Mouse (Mus musculus) bone marrow, adult 2 months (tissue): Measurements from ENCODE around the gene Clcnkb. TPM values are rescaled to one million over a fixed set of nuclear protein-coding genes. Genes with fewer than 3 reads are reported as not detected.

ENCODE experiments used
- H3K27ac ChIP-seq: fragments of 200-500 bp; 2 replicates; pipeline ENCODE4 v1.5.1; 2012; ENCODE audit warnings: low read depth, mild to moderate bottlenecking, control low read depth, inconsistent platforms, low read length; ENCODE audit not compliant: control insufficient read depth, poor library complexity, insufficient read depth
- H3K4me1 ChIP-seq: fragments of 200-500 bp; 2 replicates; pipeline ENCODE4 v1.6.1; 2011; ENCODE audit warnings: low read length; ENCODE audit not compliant: control insufficient read depth, insufficient read depth
- H3K4me3 ChIP-seq: fragments of 200-500 bp; replicated peaks from 2 replicates; pipeline ENCODE3; 2011; ENCODE audit warnings: mild to moderate bottlenecking, low read depth, low read length, control low read depth; ENCODE audit not compliant: control insufficient read depth
- CTCF ChIP-seq: fragments of 200-500 bp; IDR thresholded peaks from 2 replicates; pipeline ENCODE4 v1.5.1; 2011; ENCODE audit warnings: low read length, control low read depth; ENCODE audit not compliant: control insufficient read depth, insufficient read depth
- POLR2A ChIP-seq: fragments of 200-500 bp; IDR thresholded peaks from 2 replicates; pipeline ENCODE4 v1.6.1; 2011; ENCODE audit warnings: low read depth, mild to moderate bottlenecking, control low read depth, low read length, borderline replicate concordance; ENCODE audit not compliant: control insufficient read depth
- WGBS: fragments of 180-500 bp; shearing (Covaris S2); methylation state at CpG from one replicate; pipeline ENCODE4 v1.1.7; 2018; 5-methylcytosine and 5-hydroxymethylcytosine counted together
- polyA plus RNA-seq: library from polyadenylated mRNA; stranded (reverse); fragments of >200 nt; gene quantifications from 2 replicates; pipeline ENCODE4 v1.2.4, GENCODE M21; 2011; ENCODE audit warnings: low replicate concordance; ENCODE audit not compliant: missing spikeins, insufficient read depth, insufficient read length

Gene Clcnkb
- not detected in 2 replicates for polyA plus RNA-seq

DNA sequence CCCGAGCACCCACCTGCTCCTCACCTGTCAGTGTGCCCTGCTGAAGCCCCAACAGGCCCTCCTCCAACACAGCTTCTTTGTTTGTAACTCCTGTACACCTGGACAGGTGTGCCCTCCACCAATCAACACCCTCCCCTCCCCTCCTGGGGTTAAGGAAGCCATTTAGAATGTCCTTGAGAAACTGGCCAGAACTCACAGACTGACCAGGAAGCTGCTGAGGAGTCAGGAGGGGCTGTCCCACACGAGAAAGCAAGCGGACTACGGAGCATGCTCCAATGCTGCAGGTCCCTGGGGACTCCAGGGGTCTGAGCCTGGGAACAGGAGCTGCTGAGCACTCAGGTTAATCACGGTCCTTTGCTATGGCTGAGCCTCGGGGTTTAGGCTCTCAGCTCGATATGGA lies at the start of gene Clcnkb:
Clcnkb (minus strand) TSS at position 91 of the 400 bp plus-strand sequence.
- TF ChIP-seq CTCF (no peak), POLR2A (no peak)

DNA sequence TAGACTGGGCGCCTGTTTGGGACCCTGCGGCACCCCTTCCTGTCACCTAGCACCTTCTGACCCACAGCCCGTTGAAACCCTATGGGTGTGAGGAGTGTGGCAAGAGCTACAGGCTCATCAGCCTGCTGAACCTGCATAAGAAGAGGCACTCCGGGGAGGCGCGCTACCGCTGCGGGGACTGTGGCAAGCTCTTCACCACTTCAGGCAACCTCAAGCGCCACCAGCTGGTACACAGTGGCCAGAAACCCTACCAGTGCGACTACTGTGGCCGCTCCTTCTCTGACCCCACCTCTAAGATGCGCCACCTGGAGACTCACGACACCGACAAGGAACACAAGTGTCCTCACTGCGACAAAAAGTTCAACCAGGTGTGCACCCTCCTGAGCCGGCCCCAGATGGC lies 48.9 kb upstream of the Clcnkb start:
- Histone ChIP-seq H3K27ac (no peak overlapping the region), H3K4me1 (no peaks in the 10 kb centered on the region), H3K4me3 (no peak overlapping the region)
- TF ChIP-seq CTCF (no peak), POLR2A (no peak)
- WGBS = 91% methylated on average over 16 of the region's 16 CpGs

More for the DNA sequence above, at the start of gene Clcnkb:
- 65% methylated on average over 7 of the region's 7 CpGs for WGBS
- no peak within 1 kb of the TSS for H3K27ac ChIP-seq
- H3K4me3 ChIP-seq = no peak within 1 kb of the TSS
- H3K4me1 ChIP-seq = peaks cover 1% of the 10 kb centered on the region; the same call in 1 of the 2 replicates

DNA sequence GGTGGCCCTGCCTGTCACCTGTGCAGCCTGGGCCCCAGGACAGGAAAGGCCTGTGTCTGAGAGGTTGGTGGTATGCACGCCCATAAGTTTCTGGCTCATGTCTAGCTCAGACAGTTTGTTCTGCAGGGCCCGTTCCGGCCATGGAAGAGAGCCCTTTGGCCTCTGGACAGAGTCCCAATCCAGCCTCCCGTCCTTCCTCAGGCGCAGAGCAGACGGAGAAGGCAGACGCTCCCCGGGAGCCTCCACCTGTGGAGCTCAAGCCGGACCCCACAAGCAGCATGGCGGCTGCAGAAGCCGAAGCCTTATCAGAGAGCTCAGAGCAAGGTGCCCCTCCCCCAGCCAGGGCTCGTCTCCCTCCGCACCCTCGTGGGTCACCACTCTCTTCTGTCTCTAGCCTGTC lies 47.7 kb upstream of the Clcnkb start:
- no peak overlapping the region for H3K27ac ChIP-seq
- no peak for TF ChIP-seq POLR2A
- H3K4me1 ChIP-seq = no peaks in the 10 kb centered on the region
- H3K4me3 ChIP-seq = no peak overlapping the region
- 92% methylated on average over 14 of the region's 14 CpGs for WGBS

DNA sequence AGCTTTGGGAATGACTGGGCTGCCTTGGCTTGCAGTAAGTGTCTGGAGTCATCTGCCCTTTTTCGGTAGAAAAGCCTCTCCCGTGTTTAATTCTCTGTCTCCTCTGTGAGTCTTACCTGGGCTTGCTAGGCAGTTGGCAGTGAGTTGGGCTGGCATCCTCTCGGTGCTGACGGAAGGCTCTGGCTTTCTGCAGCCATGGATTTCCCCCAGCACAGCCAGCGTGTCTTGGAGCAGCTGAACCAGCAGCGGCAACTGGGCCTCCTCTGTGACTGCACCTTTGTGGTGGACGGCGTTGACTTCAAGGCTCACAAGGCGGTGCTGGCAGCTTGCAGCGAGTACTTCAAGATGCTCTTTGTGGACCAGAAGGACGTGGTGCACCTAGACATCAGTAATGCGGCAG lies 45.8 kb upstream of the Clcnkb start:
- WGBS = 92% methylated on average over 12 of the region's 12 CpGs
- no peaks in the 10 kb centered on the region for H3K4me1 ChIP-seq
- TF ChIP-seq CTCF (no peak), POLR2A (no peak)

DNA sequence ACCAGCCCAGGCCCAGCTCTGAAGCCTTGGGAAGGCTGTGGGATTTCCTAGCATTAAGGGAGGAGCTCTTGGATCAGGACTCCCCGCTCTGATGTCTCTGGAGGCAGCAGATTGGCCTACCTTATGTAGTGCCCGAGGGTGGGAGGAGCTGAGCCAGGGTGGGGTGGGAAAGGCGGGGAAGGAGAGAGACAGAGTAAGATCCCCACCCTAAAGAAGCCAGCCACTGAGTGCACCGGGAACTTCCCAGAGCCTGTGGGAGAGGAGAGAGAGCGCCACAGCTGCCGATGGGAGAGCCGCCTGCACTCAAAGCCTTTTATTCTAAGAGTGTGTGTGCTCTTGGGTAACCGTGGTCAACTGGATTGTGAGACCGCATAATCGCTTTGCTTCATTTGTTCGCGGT lies 45.3 kb upstream of the Clcnkb start:
- TF ChIP-seq CTCF (no peak), POLR2A (no peak)
- Histone ChIP-seq H3K27ac (no peak overlapping the region), H3K4me3 (no peak overlapping the region), H3K4me1 (no peaks in the 10 kb centered on the region)
- WGBS = 84% methylated on average over 12 of the region's 12 CpGs

More for the DNA sequence above, 45.8 kb upstream of the Clcnkb start:
- H3K27ac ChIP-seq = no peak overlapping the region
- H3K4me3 ChIP-seq = no peak overlapping the region

DNA sequence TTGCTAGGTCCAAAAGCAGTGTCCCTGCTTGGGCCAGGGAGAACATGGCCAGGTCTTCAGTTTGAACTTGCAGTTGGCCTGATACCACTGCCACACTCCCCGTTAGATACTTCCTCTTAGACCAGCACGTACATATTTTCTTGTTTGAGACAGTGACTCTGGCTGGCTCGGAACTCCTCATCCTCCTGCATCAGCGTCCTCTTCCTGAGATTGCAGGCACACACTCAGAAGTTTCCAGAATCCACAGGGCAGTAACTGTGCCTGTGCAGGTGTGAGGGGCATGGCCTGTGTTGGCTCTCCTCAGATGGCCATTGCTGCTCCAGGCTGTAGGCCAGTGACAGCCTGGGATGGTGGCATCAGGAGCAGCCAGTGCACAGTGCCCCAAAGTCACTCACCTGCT lies 44.7 kb upstream of the Clcnkb start:
- Histone ChIP-seq H3K4me3 (no peak overlapping the region), H3K27ac (no peak overlapping the region), H3K4me1 (no peaks in the 10 kb centered on the region; the same call in 1 of the 2 replicates)
- 58% methylated on average over 4 of the region's 4 CpGs for WGBS
- no peak for TF ChIP-seq CTCF
- TF ChIP-seq POLR2A = no peak

DNA sequence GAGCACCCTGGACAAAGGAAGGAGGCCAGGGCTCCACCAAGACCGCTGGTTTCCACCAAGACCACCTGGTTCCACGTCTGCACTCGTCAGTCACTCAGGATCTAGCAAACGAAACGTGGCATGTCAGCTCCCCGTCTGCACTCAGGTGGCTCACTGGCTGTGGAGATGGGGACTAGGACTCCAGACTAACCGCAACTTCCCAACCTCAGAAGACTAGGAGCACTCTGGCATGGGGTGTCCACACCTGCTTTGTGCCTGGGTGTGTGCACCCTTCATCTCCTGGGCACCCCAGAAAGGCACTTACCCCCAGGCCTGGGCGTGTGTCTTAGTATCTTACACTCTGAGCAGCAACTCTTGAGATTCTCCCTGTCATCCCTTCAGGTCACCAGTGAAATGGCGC lies 44.0 kb upstream of the Clcnkb start:
- no peak overlapping the region for H3K4me3 ChIP-seq
- TF ChIP-seq POLR2A (no peak), CTCF (no peak)
- peaks cover 4% of the 10 kb centered on the region; the same call in 1 of the 2 replicates for H3K4me1 ChIP-seq
- 89% methylated on average over 9 of the region's 9 CpGs for WGBS
- no peak overlapping the region for H3K27ac ChIP-seq

DNA sequence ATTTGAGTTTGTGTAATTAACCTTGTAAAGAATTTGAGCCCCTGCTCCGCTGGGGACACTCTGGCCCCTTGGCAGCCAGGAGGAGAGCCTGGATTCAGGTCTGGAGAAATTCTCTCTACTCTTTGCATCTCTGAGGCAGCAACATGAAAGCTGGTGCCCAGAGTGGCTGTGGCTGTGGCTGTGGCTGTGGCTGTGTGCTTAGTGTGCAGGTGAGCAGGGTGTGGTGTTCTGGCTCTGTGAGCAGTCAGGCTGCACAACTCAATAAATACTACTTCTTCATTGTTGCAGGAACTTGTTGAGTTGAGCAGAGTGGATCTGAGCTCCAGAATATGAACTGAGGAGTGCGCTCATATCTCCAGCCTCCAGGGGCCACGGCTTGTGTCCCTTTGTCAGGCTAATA lies 43.1 kb upstream of the Clcnkb start:
- TF ChIP-seq CTCF (no peak), POLR2A (no peak)
- 83% methylated on average over 3 of the region's 3 CpGs for WGBS
- H3K4me1 ChIP-seq = peaks cover 6% of the 10 kb centered on the region; the same call in 1 of the 2 replicates
- H3K27ac ChIP-seq = no peak overlapping the region
- no peak overlapping the region for H3K4me3 ChIP-seq

DNA sequence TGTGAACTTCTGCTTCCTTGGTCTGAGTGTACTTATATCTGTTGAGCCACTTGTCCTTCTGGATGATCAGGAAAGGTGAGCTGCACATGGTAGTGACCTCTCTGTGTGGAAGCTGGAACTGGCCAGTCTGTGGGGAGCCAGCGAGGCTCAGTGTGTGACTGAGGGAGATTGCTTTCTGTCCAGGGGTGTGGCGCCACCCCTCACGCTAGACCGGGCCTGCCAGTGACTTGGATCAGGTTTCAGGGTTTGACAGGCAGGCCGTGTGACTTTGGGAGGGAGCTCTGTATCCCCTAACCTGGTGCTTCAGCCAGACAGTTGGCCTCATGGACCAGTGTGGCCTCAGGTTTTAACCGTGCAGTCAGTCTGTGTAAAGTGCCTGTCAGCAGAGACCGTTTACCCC lies 42.4 kb upstream of the Clcnkb start:
- 78% methylated on average over 7 of the region's 7 CpGs for WGBS
- Histone ChIP-seq H3K4me1 (peaks cover 6% of the 10 kb centered on the region; the same call in 1 of the 2 replicates), H3K4me3 (no peak overlapping the region), H3K27ac (no peak overlapping the region)
- TF ChIP-seq POLR2A (no peak), CTCF (no peak)
